Mouse (Mus musculus) erythroblast, embryonic 14.5 days (primary cell): ENCODE results near the gene Tatdn3.

Experiments
- GATA1 ChIP-seq: IDR thresholded peaks from 2 replicates; pipeline ENCODE4 v1.6.1; 2012; ENCODE audit warnings: low read length, inconsistent platforms, mixed read lengths
- TAL1 ChIP-seq: IDR thresholded peaks from 3 replicates; pipeline ENCODE4 v1.6.1; 2012; ENCODE audit warnings: low read length, inconsistent platforms, mixed read lengths

GRCm38 (mm10) chr1:191068377-191068776 is 5.6 kb upstream of the Tatdn3 start:
- TF ChIP-seq GATA1, result no peak
- no peak for TF ChIP-seq TAL1
